Mouse (Mus musculus): Measurements from ENCODE around the gene Lamp2.
"Not testable (repeated sequence)": the region's sequence is repeated elsewhere in the genome, so short reads cannot be mapped to it uniquely, and the experiment has no call there.

The Lamp2 gene

GRCm38 (mm10) chrX:38426043-38426442 lies 30.2 kb downstream of the Lamp2 start:
- DNase-seq (ENCODE audit: low spot score): no peak

- no peak for DNase-seq (ENCODE audit: low spot score)
Observed at GRCm38 (mm10) chrX:38423096-38423495, 33.2 kb downstream of the Lamp2 start.

- DNase-seq (ENCODE audit: low spot score): no peak
Observed at GRCm38 (mm10) chrX:38422396-38422795, 33.9 kb downstream of the Lamp2 start.

GRCm38 (mm10) chrX:38403879-38404278 lies 52.4 kb downstream of the Lamp2 start:
- no peak for DNase-seq (ENCODE audit: low spot score)

GRCm38 (mm10) chrX:38402981-38403380 lies 53.3 kb downstream of the Lamp2 start:
- no peak for DNase-seq (ENCODE audit: low spot score)

GRCm38 (mm10) chrX:38402004-38402403 lies 54.2 kb downstream of the Lamp2 start:
- DNase-seq (ENCODE audit: low spot score): no peak

- no peak for DNase-seq (ENCODE audit: low spot score)
Observed at GRCm38 (mm10) chrX:38400616-38401015, 55.6 kb downstream of the Lamp2 start.

GRCm38 (mm10) chrX:38399671-38400070 lies 56.6 kb downstream of the Lamp2 start:
- DNase-seq (ENCODE audit: low spot score): no peak

GRCm38 (mm10) chrX:38373169-38373568 lies 83.1 kb downstream of the Lamp2 start:
- not testable (repeated sequence) for DNase-seq (ENCODE audit: low spot score)

GRCm38 (mm10) chrX:38364621-38365020 lies 91.6 kb downstream of the Lamp2 start:
- DNase-seq (ENCODE audit: low spot score): not testable (repeated sequence)

- no peak for DNase-seq (ENCODE audit: low spot score)
Observed at GRCm38 (mm10) chrX:38362016-38362415, 94.2 kb downstream of the Lamp2 start.

All from testis, postnatal 14 days (tissue).